Mouse (Mus musculus): Measurements from ENCODE around the gene Eef1akmt4.

DNA sequence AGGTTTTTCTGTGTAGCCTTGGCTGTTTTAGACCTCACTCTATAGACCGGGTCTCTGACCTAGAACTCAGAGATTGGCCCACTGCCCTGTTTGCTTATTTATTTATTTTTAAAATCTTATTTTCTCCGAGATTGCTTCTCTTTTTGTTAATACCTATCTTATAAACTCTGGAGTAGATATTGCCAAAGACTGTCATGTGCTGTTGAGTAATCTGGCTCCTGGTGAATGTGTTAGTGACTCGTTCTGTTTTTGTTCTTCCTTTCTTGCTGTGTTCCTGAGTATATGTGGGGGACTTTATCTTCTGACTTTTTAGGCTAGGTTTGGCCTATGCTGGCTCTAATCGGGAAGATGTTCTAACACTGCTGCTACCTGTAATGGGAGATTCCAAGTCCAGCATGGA, 46.3 kb downstream of the Eef1akmt4 start:
- no peak for TF ChIP-seq CTCF (IDR thresholded peaks at IDR 0.05; ENCODE audit: extremely low read depth, insufficient read length, insufficient replicate concordance, low read depth, low read length)
- TF ChIP-seq POLR2A (IDR thresholded peaks at IDR 0.05; ENCODE audit: low read depth, low read length) = no peak

Data from small intestine, adult 2 months (tissue).